Mouse (Mus musculus): ENCODE measurements around the gene Gdf15. TPM values are rescaled to one million over a fixed set of nuclear protein-coding genes. Genes with fewer than 3 reads are reported as not detected.

Gene Gdf15
- 0.20 TPM in 1 of 2 replicates, not detected in the other for polyA plus RNA-seq (2014; fragmentation: Nextera tagmentation; extraction: Ambion mirVana)

DNA sequence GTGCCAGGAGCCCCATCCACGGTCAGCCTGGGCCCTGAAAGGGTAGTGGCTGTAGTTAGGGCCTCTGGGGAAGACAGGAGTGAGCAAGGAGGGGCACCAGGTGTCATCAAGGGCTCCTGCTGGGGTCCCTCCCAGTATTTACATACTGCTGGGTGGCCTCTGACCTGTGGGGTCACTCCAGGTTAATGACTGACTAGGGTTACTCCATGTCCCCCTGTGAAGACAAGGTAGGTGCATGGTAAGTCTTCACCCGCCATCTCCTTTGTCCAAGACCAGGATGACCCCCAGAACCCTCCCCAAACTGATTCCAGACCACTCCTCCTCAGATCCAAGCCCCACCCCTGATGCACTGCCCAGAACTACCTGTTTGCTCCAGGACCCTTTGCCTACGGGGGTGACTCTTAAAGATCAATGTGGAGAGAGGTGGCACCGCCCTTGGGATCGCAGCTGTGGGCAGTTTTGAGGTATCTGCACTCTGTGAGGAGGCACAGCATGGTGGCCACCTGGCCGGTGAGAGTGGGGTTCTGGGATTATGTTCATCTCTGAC, at the start of gene Gdf15:
Gene Gdf15 (minus strand): TSS at position 111 of the 547 bp plus-strand sequence.
- Histone ChIP-seq H3K9me3 (replicated peaks; ENCODE audit: control insufficient read depth, low read length) (no peaks in the 10 kb centered on the region), H3K4me2 (ENCODE audit: low read depth, low read length) (no peak within 1 kb of the TSS), H3K36me3 (replicated peaks; ENCODE audit: control insufficient read depth, insufficient read depth, low read depth, low read length) (no peaks in the 10 kb centered on the region), H3K9ac (replicated peaks; ENCODE audit: low read length) (no peak within 1 kb of the TSS), H3K27me3 (ENCODE audit: control insufficient read depth, insufficient read depth, low read length) (no peaks in the 10 kb centered on the region), H3K27ac (replicated peaks; ENCODE audit: low read depth, low read length) (no peak within 1 kb of the TSS), H3K4me1 (ENCODE audit: control insufficient read depth, insufficient read depth, low read length) (peaks cover 2% of the 10 kb centered on the region; the same call in 1 of the 2 replicates), H3K4me3 (ENCODE audit: low read depth, low read length) (no peak within 1 kb of the TSS)
- WGBS = 76% methylated on average over 6 of the region's 6 CpGs
- no peak for ATAC-seq (replicated peaks; ENCODE audit: insufficient number of reproducible peaks, low FRiP score, low TSS enrichment, low read depth)
- DNase-seq (ENCODE audit: low spot score) = no peak

DNA sequence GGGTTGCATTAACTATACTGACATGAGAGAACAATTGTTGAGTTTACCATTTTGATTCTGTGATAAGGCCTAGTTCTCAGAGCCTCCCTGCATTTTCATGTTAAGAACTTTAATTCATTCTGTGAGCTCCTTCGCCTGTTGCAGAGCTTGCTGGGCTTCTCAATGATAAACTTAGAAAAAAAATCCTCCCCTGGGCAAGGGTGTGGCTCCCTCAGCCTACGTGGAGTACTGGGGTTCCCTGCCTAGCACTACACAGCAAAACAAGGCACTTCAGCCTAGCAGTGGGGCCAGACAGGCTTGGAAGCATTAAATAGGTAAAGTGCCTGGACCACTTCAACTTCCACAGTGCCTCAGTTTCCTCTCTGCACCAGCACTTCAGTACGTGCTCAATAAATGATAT, 49.2 kb upstream of the Gdf15 start:
- 77% methylated on average over 3 of the region's 3 CpGs for WGBS
- Histone ChIP-seq H3K9ac (replicated peaks; ENCODE audit: low read length) (no peak overlapping the region), H3K27me3 (ENCODE audit: control insufficient read depth, insufficient read depth, low read length) (no peaks in the 10 kb centered on the region), H3K4me1 (ENCODE audit: control insufficient read depth, insufficient read depth, low read length) (peaks cover 4% of the 10 kb centered on the region), H3K9me3 (replicated peaks; ENCODE audit: control insufficient read depth, low read length) (no peaks in the 10 kb centered on the region), H3K4me2 (ENCODE audit: low read depth, low read length) (no peak overlapping the region), H3K4me3 (ENCODE audit: low read depth, low read length) (no peak overlapping the region), H3K36me3 (replicated peaks; ENCODE audit: control insufficient read depth, insufficient read depth, low read depth, low read length) (no peaks in the 10 kb centered on the region), H3K27ac (replicated peaks; ENCODE audit: low read depth, low read length) (no peak overlapping the region)
- DNase-seq (ENCODE audit: low spot score) (no peak), ATAC-seq (replicated peaks; ENCODE audit: insufficient number of reproducible peaks, low FRiP score, low TSS enrichment, low read depth) (no peak)

DNA sequence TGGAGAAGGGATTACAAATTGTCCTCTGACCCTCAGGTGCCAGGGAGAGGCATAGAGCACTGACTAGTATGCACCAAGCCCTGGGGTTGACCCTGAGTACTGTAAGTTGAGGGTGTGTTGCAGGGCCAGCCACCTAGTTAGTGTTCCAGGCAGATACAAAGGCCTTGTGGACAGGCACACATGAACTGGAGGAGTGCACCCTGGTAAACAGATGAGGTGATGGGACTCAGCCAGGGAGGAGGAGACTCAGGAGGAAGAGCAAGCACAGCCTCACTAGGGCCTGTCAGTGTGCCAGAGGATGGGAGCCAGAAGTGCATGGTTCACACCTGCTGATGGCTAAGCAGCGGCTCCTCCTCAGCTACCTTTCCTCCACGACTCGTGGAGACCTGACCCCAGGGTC, 47.8 kb upstream of the Gdf15 start:
- Histone ChIP-seq H3K9me3 (replicated peaks; ENCODE audit: control insufficient read depth, low read length) (no peaks in the 10 kb centered on the region), H3K4me3 (ENCODE audit: low read depth, low read length) (no peak overlapping the region), H3K27me3 (ENCODE audit: control insufficient read depth, insufficient read depth, low read length) (no peaks in the 10 kb centered on the region), H3K27ac (replicated peaks; ENCODE audit: low read depth, low read length) (no peak overlapping the region), H3K4me1 (ENCODE audit: control insufficient read depth, insufficient read depth, low read length) (peaks cover 4% of the 10 kb centered on the region), H3K4me2 (ENCODE audit: low read depth, low read length) (no peak overlapping the region), H3K36me3 (replicated peaks; ENCODE audit: control insufficient read depth, insufficient read depth, low read depth, low read length) (no peaks in the 10 kb centered on the region), H3K9ac (replicated peaks; ENCODE audit: low read length) (peak overlapping the region; percentile 18; the same call in 1 of the 2 replicates)
- no peak for DNase-seq (ENCODE audit: low spot score)
- WGBS = 86% methylated on average over 3 of the region's 3 CpGs
- ATAC-seq (replicated peaks; ENCODE audit: insufficient number of reproducible peaks, low FRiP score, low TSS enrichment, low read depth) = no peak

DNA sequence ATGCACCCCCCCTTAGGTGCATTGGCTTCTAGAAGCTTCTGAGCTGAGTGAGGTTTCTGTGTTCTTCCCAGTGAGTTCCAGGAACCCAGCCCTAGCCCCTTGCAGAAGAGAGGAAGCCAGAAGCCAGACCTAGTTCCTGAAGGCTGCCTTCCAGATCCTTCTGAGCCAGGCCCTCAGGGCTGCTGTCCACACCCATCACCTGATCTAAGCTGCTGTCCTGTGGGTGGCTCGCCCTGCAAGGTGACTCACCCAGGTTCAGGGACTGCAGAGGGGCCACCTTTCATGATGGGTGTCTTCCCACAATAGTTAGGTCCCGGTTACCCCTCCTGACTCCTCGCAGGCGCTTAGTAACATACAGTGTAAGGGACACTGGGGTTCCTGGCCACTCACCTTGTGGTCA, 47.1 kb upstream of the Gdf15 start:
- DNase-seq (ENCODE audit: low spot score) (no peak), ATAC-seq (replicated peaks; ENCODE audit: insufficient number of reproducible peaks, low FRiP score, low TSS enrichment, low read depth) (no peak)
- H3K9me3 ChIP-seq (replicated peaks; ENCODE audit: control insufficient read depth, low read length) = no peaks in the 10 kb centered on the region
- no peaks in the 10 kb centered on the region for H3K27me3 ChIP-seq (ENCODE audit: control insufficient read depth, insufficient read depth, low read length)
- no peak overlapping the region for H3K4me2 ChIP-seq (ENCODE audit: low read depth, low read length)
- no peak overlapping the region for H3K9ac ChIP-seq (replicated peaks; ENCODE audit: low read length)
- H3K27ac ChIP-seq (replicated peaks; ENCODE audit: low read depth, low read length) = no peak overlapping the region
- peaks cover 4% of the 10 kb centered on the region for H3K4me1 ChIP-seq (ENCODE audit: control insufficient read depth, insufficient read depth, low read length)
- WGBS = 87% methylated on average over 4 of the region's 4 CpGs
- H3K4me3 ChIP-seq (ENCODE audit: low read depth, low read length) = no peak overlapping the region
- no peaks in the 10 kb centered on the region for H3K36me3 ChIP-seq (replicated peaks; ENCODE audit: control insufficient read depth, insufficient read depth, low read depth, low read length)

DNA sequence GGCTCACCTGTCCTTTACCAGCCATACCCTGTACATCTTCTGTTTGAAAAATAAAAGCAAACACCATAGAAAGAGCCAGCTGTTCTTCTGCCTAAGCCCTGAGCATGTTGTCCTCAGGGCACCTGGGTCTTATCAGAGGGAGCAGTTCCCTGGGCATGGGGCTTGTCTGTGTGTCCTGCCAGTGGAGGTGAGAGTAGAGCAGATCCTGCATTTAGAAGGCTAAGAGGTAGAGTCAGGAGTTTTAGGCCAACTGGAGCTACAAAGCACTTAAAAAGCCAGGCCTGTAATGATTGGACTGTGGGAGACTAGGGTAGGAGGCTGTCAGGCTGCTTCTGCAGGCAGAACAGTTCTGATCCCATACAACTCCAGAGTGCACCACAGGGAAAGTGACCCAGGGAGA, 46.4 kb upstream of the Gdf15 start:
- Histone ChIP-seq H3K4me2 (ENCODE audit: low read depth, low read length) (no peak overlapping the region), H3K36me3 (replicated peaks; ENCODE audit: control insufficient read depth, insufficient read depth, low read depth, low read length) (no peaks in the 10 kb centered on the region), H3K9me3 (replicated peaks; ENCODE audit: control insufficient read depth, low read length) (no peaks in the 10 kb centered on the region), H3K27ac (replicated peaks; ENCODE audit: low read depth, low read length) (no peak overlapping the region), H3K9ac (replicated peaks; ENCODE audit: low read length) (no peak overlapping the region), H3K4me3 (ENCODE audit: low read depth, low read length) (no peak overlapping the region), H3K4me1 (ENCODE audit: control insufficient read depth, insufficient read depth, low read length) (peaks cover 4% of the 10 kb centered on the region), H3K27me3 (ENCODE audit: control insufficient read depth, insufficient read depth, low read length) (no peaks in the 10 kb centered on the region)
- no peak for ATAC-seq (replicated peaks; ENCODE audit: insufficient number of reproducible peaks, low FRiP score, low TSS enrichment, low read depth)
- DNase-seq (ENCODE audit: low spot score) = no peak

DNA sequence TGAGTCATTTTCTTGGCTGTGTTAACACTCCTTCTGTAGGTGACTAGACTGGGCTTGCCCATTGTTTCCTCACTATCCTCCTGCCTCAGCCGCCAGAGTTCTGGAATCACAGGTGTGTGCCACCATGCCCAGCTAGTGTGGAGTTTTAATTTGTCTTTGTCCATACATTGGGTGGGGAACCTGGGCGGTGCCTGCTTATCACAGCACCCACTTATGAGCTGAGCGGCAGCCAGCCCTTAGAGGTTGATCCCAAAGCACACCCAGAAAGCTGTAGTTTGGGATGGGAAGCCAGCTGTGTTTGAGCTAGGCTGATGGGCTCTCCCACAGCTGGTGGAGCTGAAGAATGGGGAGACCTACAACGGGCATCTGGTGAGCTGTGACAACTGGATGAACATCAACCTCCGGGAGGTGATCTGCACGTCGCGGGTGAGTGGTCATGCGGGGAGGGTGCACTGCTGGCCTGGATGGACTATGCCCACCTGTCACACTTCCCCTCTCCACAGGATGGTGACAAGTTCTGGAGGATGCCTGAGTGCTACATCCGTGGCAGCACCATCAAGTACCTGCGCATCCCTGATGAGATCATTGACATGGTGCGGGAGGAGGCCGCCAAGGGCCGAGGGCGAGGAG, 45.3 kb upstream of the Gdf15 start:
- Histone ChIP-seq H3K4me2 (ENCODE audit: low read depth, low read length) (no peak overlapping the region), H3K27me3 (ENCODE audit: control insufficient read depth, insufficient read depth, low read length) (no peaks in the 10 kb centered on the region), H3K36me3 (replicated peaks; ENCODE audit: control insufficient read depth, insufficient read depth, low read depth, low read length) (no peaks in the 10 kb centered on the region), H3K9me3 (replicated peaks; ENCODE audit: control insufficient read depth, low read length) (no peaks in the 10 kb centered on the region), H3K4me1 (ENCODE audit: control insufficient read depth, insufficient read depth, low read length) (peaks cover 4% of the 10 kb centered on the region), H3K4me3 (ENCODE audit: low read depth, low read length) (no peak overlapping the region), H3K9ac (replicated peaks; ENCODE audit: low read length) (no peak overlapping the region), H3K27ac (replicated peaks; ENCODE audit: low read depth, low read length) (no peak overlapping the region)
- ATAC-seq (replicated peaks; ENCODE audit: insufficient number of reproducible peaks, low FRiP score, low TSS enrichment, low read depth) = no peak
- DNase-seq (ENCODE audit: low spot score) = no peak
- WGBS = 90% methylated on average over 15 of the region's 15 CpGs

DNA sequence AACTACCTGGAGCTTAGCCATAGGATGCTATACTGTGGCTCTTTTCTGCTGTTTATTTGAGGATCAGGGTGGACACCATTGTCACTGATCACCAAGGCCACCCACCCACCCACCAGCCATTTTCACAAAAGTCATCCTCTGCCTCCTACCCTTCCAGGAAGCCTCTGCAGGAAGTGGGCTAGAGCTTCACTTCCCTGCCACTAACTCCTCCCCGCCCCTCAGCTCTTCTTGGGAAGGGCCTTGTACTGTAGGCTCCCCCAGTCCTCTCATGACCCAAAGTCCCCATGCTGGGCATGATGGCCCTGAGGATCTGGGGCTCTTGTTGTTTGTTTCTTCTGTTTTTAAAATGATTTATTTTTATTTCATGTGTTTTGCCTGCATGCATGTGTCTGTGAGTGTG, 43.1 kb upstream of the Gdf15 start:
- 89% methylated on average over 1 of the region's 1 CpGs for WGBS
- H3K9ac ChIP-seq (replicated peaks; ENCODE audit: low read length) = no peak overlapping the region
- no peaks in the 10 kb centered on the region for H3K27me3 ChIP-seq (ENCODE audit: control insufficient read depth, insufficient read depth, low read length)
- no peaks in the 10 kb centered on the region for H3K36me3 ChIP-seq (replicated peaks; ENCODE audit: control insufficient read depth, insufficient read depth, low read depth, low read length)
- no peak overlapping the region for H3K4me2 ChIP-seq (ENCODE audit: low read depth, low read length)
- ATAC-seq (replicated peaks; ENCODE audit: insufficient number of reproducible peaks, low FRiP score, low TSS enrichment, low read depth) (no peak), DNase-seq (ENCODE audit: low spot score) (no peak)
- no peaks in the 10 kb centered on the region; the same call in 1 of the 2 replicates for H3K4me1 ChIP-seq (ENCODE audit: control insufficient read depth, insufficient read depth, low read length)
- H3K4me3 ChIP-seq (ENCODE audit: low read depth, low read length) = no peak overlapping the region
- no peak overlapping the region for H3K27ac ChIP-seq (replicated peaks; ENCODE audit: low read depth, low read length)
- H3K9me3 ChIP-seq (replicated peaks; ENCODE audit: control insufficient read depth, low read length) = no peaks in the 10 kb centered on the region

DNA sequence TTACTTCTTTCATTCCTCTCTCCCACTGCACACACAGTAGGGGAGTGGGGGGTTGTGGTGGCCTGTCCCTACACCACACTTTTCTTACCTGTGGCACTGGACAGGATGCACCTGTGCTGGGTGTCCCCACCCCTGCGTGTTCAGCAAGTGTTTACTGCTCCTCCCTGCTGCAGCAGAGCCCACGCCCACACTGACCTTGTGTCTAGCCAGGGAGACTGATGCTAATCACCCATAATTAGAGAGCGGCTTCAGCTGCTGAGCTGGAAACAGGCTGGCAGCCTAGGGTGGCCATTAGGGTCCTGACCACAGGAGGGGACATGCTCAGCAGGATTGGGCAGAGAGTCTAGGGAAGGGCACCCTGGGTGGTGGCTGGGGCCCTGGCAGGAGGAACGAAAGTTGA, 42.5 kb upstream of the Gdf15 start:
- peak overlapping the region; percentile 7 for H3K4me2 ChIP-seq (ENCODE audit: low read depth, low read length)

More for the DNA sequence above, 42.5 kb upstream of the Gdf15 start:
- peak overlapping the region; percentile 62 for H3K9ac ChIP-seq (replicated peaks; ENCODE audit: low read length)
- H3K36me3 ChIP-seq (replicated peaks; ENCODE audit: control insufficient read depth, insufficient read depth, low read depth, low read length) = no peaks in the 10 kb centered on the region
- DNase-seq (ENCODE audit: low spot score) = no peak
- no peaks in the 10 kb centered on the region for H3K9me3 ChIP-seq (replicated peaks; ENCODE audit: control insufficient read depth, low read length)
- WGBS = 73% methylated on average over 4 of the region's 4 CpGs
- ATAC-seq (replicated peaks; ENCODE audit: insufficient number of reproducible peaks, low FRiP score, low TSS enrichment, low read depth) = no peak
- no peaks in the 10 kb centered on the region for H3K27me3 ChIP-seq (ENCODE audit: control insufficient read depth, insufficient read depth, low read length)
- no peak overlapping the region for H3K27ac ChIP-seq (replicated peaks; ENCODE audit: low read depth, low read length)
- H3K4me3 ChIP-seq (ENCODE audit: low read depth, low read length) = no peak overlapping the region
- no peaks in the 10 kb centered on the region; the same call in 1 of the 2 replicates for H3K4me1 ChIP-seq (ENCODE audit: control insufficient read depth, insufficient read depth, low read length)
